Mouse (Mus musculus): ENCODE data around the gene Fbxw10.

Gene Fbxw10

DNA sequence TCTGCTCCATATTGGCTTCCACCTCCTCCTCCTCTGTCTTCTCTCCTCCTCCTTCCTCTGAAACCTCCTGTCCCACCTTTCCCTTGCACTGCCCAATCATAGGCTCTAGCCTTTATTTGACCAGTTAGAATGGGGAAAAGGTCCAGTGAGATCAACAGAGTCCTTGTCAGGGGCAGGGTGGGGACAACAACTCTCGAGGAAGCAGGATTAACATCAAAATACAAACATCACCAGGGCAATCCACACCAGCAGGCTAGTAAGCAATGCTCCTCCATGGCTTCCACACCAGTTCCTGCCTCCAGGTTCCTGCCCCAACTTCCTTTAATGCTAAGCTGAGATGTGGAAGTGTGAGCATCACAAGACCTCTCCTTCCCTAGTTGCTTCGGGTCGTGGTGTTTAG, 1.1 kb upstream of the Fbxw10 start:
- DNase-seq, result no peak

DNA sequence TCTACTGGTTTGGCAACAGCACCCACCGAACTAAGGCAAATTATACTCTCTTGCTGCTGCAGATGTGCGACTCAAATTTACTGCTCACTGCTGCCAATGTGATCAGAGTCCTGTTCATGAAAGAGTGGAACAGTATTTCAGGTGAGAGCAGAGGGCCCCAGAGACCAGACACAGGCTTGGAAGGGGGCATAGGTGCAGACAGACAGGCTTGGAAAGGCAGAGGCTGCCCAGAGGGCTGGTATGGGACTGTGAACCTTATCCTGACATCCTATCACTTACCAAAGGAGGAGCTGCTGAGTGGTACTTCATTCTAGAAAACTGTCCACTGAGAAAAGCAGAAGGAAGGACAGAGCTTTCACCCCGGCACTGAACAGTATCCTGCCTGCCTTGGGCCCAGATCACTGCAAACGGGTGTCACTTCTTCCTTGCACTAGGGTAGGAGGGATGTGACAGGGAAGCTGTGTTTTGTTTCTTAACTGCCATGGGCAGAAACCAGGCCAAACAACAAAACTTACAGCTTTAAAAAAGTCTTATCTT, 854 bp downstream of the Fbxw10 start:
- DNase-seq, result peak; percentile 28

DNA sequence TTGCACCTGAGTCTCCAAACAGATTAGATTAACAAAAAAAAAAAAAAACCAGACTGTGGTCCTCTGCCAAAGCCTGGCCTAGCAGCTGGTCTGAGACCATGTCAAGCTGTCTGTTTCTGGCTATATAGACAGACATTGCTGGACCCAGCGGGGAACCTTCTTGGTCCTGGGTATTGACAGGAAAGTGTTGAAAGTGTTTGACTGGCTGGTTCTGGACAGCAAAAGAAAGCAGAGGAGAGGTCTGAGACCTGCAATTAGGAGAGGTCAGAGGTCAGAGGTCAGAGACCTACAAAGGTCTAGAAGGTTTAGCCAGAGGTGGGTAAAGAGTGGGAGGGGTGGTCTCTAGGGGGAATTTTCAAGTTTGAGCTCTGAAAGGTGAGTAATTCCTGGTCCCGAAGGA, 1.4 kb downstream of the Fbxw10 start:
- no peak for DNase-seq

DNA sequence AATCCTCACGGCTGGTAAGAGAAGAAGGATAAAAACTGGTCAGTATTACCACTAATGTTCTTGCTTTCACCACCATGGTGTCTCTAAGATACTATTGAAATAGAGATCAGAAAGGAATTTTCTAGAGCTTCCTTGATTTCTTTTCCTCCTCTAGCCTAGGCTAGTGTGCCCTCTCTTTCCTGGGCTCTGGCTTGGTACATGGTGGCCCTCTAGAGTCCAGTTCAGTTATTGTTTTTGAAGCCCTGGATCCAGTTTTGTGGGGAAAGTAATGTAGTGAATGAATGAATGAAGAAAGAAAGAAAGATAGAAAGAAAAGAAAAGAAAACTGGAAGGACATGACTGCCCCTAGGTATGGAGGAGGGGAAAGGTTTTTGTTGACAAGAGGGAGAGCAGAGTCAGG, 4.3 kb downstream of the Fbxw10 start:
- no peak for DNase-seq

DNA sequence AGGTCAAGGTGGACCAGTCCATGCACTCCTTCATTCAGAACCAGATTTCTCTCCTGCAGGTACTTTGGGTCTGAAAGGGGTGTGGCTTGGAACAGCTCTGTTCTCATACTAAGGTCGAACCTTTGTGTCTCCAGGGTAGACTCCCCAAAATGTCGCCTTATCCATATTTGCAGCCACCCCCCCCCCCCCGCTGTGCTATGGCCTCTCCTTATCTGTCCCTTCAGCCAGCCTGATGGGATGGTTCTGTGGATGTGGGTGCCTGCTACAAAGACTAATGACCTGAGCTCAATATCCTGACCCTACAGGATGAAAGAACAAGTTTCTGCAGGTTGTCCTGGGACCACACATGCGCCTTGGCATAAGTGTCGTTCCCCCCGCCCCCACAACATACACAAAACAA, 6.5 kb downstream of the Fbxw10 start:
- DNase-seq, result no peak

DNA sequence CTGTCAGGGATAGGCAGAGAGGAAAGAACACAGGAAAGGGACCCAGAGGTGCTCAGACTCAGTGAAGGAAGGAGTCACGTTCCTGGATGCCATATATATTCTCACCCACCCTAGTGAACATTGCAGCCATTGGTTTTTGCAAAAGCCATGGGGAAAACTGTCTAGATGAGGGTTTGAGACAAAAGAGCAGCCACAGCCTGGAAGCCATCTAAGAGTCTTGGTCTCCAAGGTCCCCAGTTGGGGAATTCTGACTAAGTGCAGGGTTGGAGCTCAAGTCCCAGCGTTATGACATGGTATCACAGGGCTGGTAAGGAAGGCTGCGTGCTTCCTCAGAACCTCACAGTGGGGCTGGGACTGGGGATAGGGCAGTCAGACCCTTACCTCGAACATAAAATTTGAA, 18.7 kb downstream of the Fbxw10 start:
- no peak for DNase-seq

DNA sequence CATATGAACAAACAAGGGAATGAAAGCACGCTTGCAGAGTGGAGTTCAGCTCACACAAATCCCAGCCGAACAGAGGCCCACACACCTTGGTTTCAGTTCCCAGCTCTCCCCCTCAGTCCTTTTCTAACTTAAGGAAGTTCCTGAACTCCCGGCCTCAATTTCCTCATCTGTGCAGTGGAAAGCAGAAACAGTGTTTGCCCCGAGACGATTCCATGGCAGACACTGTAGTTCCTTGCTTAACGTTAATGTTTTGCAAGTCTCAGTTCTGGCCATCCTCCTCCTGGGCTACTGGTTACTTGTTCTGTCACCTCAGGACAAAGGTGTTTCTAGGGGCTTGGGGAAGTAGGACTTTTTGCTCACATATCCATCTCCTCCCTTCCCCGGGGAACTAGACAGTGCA, 19.8 kb downstream of the Fbxw10 start:
- no peak for DNase-seq

DNA sequence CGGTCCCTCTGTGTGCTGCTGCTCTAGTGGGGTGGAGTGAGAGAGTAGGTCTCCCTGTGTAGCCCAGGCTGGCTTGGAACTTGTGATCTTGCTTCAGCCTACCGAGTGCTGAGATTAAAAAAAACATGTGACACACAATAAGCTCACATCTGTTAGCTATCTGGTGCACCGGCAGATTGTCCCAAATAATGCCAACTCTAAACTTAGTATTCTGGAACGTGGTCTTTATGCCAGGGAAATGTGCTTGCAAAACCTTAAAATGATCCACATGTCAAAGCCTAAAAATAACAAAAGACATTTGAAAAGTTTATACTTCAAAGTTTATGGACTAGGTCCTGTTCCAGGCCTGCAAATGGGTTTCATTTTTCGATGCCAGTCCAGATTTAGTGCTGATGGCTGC, 22.3 kb downstream of the Fbxw10 start:
- DNase-seq, result no peak

DNA sequence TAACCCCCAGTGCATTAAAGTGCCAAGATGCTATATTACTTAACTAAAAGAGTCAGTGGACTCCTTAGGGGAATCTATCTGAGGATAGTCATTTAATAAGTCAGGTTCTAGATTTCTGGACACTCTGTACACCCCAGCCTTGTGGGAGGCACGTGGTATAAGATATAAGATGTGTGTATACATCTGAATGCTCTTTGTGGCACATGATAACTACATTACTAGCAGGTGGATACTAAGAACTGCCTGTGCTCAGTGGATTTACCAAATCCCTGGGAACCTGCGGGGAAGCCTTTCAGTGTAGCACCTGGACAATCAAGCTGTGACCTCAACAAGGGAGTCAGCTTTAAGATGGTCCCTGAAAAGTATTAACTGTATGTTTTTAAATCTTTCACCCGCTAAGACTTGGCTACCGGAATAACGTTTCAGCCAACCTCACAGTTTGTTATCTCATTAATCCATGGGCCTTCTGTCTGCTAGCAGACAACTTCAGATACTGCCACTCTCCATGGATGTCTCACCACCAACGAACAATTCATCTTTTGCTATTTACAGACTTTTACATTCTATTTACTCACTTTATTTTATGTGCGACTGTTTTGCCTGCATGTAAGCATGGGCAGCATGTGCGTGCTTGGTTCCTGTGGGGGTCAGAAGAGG, 23.0 kb downstream of the Fbxw10 start:
- no peak for DNase-seq

DNA sequence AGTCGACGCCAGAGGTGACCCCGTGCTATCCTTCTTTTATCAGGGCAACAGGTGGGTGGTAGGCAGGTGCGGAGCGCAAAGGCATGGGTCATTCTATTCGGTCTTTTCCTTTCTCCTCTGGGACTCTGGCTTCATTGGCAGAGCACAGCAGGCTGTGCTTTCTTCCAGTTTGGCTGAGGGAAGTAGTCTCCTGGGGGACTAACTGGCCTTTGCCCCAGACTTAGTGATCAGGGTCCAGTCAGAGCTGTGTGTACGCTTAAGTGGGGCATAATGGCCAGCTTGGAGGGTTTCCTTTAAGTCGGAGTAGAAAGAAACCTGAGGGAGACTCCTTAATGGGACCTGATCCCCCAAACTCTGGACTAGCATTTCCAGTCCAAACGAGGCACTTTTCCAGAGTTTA, 26.6 kb downstream of the Fbxw10 start:
- DNase-seq, result no peak

DNA sequence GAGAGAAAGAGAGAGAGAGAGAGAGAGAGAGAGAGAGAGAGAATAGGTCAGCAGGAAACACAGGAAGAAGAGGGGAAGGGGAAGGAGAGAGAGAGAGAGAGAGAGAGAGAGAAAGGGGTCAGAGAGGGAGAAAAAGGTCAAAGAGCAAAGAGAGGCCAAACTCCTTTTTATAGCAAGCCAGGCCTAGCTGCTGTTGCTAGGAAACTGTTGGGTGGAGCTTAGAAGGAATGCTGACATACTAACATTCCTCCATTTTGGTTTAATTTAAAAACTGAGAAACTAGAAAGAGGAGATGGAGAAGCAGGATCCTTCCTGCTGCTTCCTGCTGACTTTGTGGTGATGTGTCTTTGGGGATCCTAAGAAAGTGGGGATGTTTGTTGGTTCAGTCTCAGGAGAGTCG, 28.8 kb downstream of the Fbxw10 start:
- DNase-seq, result no peak

DNA sequence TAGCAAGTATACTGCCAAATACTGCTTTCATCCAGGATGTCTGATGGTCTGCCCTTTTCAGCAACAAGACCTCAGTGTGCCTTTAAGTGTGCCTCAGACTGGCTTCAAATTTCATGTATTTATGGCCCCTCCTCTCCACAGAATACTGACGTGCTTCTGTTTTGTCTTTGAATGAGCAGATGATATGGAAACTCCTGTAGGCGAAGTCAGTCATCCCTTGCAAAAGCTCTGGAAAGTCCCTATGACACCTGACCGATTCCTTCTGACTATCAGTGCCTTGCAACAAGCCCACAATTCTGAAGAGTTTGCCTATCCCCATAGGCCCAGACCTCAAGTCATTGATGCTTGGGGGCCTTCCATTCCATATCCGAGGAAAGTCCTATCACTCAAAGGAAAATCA, 29.6 kb downstream of the Fbxw10 start:
- no peak for DNase-seq

DNA sequence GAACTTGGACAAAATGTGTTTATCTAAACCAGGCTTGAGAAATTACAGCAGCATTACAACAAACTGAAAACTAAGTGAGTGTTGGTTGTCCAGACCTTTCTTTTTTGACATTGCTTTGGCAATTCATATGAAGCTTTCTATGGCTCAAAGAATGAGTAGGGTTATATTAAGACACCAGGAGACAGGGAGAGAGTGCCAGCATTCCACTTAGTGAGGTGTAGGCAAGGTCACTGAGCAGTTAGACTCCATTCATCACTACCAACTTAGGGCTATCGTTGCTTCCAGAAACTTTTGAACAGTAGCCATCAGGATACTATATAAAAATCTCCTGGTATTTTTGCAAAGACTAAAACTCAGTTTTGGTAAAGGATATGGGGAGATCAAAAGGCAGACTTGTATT, 30.5 kb downstream of the Fbxw10 start:
- DNase-seq, result no peak

DNA sequence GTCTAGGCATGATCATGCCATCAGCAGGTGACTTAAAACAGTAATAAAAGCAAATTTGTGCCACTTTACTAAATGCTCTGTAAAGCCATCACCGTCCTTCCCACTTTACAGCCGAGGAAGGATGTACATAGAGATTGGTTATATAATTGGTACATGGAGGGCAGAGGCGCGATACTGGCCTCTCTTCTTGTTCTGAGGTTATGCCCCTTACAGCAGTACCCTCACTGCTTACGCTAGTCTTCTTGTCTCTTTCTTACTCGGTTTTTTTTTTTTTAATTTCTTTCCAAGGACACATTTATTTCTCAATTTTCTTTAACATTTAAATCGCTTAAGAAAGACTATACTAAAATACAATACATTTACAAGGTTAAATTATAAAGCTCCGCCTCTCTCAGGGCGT, 31.9 kb downstream of the Fbxw10 start:
- DNase-seq, result peak; percentile 12

DNA sequence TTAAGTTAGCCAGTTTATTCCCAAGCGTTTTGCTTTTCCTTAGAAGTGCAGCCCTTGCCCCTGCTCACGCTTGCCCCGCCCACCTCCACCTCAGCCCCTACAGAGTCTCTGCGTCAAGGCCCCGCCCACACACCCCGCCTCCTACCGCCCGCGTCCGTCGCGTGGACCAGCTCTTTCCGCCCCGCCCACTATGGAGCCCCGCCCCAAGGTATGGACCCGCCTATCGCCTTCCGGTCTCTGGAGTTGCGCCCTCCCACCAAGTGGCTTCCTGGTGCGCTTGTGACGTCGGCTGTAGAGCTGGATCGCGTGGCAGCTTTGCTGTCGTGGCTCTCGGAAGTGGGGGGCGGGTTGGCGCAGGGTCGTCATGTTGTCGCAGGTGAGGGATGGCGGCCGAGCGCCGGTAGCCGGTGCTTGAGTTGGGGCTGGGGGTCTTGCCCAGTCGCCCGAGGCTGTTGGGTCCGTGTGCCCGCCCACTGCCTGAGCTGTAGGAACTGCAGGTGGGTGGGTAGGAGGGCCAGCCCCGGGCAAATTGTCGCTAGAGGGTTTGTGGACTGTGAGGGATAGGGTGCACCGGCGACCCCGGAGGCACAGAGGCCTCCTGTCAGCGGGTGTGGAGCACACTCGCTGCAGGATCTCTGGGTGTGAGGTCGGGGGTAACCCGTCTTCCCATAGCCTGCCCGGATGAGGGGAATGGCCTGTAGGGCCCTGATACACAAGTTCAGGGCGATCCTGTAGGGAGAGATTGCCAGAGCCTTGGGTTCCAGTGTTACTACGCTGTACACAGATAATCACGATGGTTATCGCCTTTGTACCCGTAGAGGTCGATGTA, 32.6 kb downstream of the Fbxw10 start, which contains the start of gene Tvp23b:
TSS of gene Tvp23b (plus strand) at position 236 of the 829 bp plus-strand sequence.
- DNase-seq, result peak; percentile 100

DNA sequence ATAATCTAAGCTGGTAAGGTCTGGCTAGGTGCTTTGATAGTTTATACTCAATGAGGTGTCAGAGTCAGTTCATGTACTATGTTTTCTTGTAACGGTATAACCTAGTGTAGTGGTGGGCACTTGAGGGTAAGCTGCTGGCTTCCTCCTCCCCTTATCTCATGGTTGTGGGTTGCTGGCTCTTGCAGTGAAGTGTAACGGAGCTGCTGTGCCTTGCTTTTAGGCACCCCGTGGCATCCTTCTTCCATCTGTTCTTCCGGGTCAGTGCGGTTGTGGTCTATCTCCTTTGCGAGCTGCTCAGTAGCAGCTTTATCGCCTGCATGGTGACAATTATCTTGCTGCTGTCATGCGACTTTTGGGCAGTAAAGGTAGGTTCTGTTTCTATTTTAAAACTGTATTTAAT, 36.5 kb downstream of the Fbxw10 start:
- no peak for DNase-seq

DNA sequence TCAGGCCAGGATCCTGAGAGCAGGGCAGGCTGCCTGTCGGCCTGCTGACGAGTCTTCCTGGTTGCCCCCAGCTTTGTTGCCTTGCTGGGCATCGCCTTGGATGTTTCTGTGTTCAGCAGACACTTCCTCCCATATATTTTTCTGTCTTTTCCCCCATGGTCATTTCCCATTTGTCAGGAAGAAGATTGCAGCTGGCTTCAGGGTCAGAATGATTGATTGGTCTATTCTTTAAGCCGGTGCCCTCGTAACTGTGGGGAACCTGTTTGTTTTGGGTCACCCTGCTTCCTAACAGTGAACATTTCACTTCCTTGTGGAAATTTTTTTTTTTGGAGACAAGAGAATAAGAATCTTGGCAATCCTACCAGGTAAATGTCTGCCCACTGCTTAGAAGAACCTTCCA, 38.5 kb downstream of the Fbxw10 start:
- no peak for DNase-seq

DNA sequence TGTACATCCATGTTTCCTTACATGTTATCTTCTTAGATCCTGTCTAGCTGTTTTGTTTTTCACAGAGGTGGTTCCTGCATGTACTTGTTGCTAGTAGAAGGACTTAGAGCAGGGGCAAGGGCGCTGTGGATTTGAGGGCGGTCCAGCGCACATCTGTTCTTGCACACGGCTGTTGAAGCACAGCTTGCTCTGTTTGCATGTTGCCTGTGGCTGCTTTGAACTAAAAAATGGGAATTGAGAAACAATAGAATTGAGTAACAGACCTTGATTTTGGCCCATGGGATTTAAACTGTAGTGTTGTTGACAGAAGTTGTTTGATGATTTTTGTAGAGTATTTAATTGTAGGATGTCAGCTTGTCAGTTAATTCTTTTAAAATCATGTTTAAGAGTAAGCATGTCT, 43.9 kb downstream of the Fbxw10 start:
- no peak for DNase-seq

DNA sequence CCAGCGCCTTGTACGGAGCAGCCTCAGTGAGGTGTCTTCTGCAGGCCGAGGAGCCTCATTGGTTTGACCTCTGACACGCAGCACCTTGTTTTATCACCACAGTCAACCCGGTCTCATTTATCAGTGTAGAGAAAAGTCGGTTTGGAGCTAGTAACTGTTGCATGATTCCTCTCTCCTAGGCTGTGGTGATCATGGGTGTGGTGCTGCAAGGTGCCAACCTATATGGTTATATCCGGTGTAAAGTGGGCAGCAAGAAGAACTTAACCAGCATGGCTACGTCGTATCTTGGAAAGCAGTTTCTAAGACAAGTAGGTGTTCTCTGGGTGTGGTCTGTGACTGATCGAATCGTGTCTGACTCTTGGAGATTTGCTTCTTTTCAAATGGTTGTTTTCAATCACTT, 44.9 kb downstream of the Fbxw10 start:
- DNase-seq, result no peak

DNA sequence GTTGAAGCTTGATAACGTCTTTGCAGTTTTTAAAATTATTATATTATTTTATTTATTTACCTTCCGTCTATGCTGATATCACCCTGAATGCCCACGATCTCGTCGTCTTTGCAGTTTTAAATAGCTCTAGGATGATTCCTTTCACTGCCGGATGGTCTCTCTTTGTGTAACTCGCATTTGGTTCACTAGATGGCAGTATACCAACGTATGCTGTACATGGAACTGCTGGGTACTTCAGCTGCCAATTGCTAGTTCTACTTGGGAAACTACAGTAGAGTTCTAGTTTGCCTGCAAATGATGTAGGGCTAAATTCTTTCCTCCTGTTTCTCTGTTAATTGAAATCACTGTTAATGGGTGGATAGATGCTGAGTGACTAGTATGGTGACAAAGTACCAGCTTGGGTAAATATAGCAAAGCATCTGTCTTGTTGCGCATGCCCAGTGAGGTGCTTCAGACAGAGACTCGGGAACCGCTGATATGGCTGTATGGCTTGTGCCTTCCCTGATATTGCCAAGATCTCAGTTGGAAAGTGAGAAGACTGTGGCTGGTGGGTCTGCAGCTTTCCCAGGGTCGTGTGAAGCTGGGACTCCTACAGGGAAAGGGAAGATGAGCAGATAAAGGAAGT, 54.9 kb downstream of the Fbxw10 start:
- DNase-seq, result peak; percentile 64

DNA sequence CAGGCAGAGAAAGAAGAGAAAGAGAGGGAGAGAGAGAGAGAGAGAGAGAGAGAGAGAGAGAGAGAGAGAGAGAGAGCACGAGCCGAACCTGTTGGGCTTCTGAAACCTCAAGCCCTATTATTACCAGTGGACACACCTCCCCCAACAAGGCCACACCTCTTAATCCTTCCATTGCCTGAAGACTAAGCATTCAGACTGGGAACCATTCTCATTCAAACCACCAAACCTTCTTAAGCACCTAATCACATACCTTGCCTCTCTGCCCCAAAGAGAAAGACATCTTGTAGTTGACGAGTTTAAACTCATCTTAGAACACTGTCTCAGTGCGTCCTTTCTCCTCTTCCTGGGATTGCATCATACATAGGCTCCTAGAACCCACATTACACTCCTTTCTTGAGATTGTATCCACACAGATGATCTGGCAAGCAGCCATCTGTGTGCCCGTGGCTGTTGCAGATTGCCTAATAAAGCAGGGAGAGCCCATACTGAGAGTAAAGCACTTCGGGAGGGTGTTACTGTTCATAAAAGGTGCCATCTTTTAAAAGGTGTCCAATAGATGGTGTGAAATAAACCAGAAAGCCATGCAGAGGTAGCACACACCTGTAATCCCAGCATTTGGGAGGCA, 57.1 kb downstream of the Fbxw10 start:
- DNase-seq, result no peak

DNA sequence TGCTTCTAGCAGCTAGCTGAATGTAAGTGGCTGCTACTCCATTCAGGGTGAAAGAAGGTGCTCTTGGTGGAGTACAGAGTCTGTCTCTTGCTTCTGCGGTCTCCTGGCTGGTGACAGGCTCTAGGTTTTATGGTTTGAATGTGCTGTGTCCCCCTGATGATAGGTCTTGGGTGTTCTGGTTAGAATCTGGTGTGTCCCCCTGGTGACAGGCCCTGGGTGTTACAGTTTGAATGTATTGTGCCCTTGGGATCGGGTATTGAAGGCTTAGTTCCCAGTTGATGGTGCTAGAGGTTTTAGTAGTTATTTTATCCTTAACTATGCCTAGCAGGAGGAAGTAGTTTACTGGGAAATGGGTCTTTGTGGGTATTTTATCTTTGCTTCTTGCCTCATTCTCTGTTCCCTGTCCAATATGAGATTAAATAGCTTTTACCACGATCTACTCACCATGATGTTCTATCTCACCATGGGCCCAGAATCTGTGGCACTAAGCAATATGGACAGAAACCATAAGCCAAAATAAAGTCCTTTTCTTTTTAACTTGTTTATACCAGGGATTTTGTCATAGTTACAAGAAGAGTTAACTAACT, 62.9 kb downstream of the Fbxw10 start:
- peak; percentile 44 for DNase-seq

DNA sequence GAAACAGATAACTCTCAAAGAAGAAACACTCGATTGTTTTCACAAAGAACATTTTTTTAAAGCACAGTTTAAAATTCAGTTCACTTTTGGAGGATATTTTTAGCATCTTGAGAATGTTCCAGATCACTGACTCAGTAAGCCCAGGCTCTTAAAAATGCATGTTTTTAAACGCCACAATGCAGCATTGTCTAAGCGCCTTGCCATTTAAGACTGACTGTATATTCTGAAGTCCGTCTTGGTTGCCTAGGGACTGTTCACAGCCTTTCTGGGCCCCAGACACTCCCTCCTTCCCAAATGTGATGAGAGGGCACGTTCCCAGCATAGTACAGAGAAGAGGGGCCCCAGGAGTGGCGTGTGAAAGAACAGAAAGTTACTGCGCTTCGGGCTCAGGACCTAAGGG, 64.5 kb downstream of the Fbxw10 start:
- no peak for DNase-seq
